8 mouse cellular contexts compared by ENCODE assay signal in genomic region chr9:80067221-80068027, GRCm38 (mm10). TPM values are rescaled to one million over a fixed set of nuclear protein-coding genes. Genes with fewer than 3 reads are reported as not detected.
DNase-seq lines count a peak whose midpoint lies in the region; ATAC-seq and TF ChIP-seq lines count a peak whose summit lies in the region.

No protein-coding gene starts in this region.

- H3K4me2 ChIP-seq in forebrain, embryonic 14.5 days (ENCODE audit: low read length): peak overlapping the region; percentile 54
- peak overlapping the region; percentile 69 for H3K4me2 ChIP-seq in neural tube, embryonic 13.5 days
- peak overlapping the region; percentile 68 for H3K4me2 ChIP-seq in stomach, postnatal 0 days (replicated peaks; ENCODE audit: low read depth)

- DNase-seq in cerebellum, adult 11 months: peak; percentile 52
- peak; percentile 73 for DNase-seq in forebrain, embryonic 14.5 days (ENCODE audit: low spot score)
- DNase-seq in heart, postnatal 14 days: peak; percentile 74 to 77
- DNase-seq in layer of hippocampus, adult 11-12 months (ENCODE audit: low spot score): peak; percentile 60
- peak; percentile 50 to 67 for DNase-seq in lung, adult 18-20 months
- DNase-seq in stomach, postnatal 0 days (ENCODE audit: low spot score): peak; percentile 75

- H3K36me3 ChIP-seq in E14TG2a.4 (ENCODE audit: insufficient read depth, low read length): no peaks in the 10 kb centered on the region
- no peaks in the 10 kb centered on the region for H3K36me3 ChIP-seq in forebrain, embryonic 14.5 days (ENCODE audit: control insufficient read depth, insufficient read depth, low read length)
- H3K36me3 ChIP-seq in neural tube, embryonic 13.5 days: no peaks in the 10 kb centered on the region
- H3K36me3 ChIP-seq in stomach, postnatal 0 days (ENCODE audit: control insufficient read depth, insufficient read depth, low read length): no peaks in the 10 kb centered on the region

- peaks cover 32% of the 10 kb centered on the region for H3K4me1 ChIP-seq in E14TG2a.4 (replicated peaks; ENCODE audit: low read depth, low read length)
- H3K4me1 ChIP-seq in forebrain, embryonic 14.5 days (ENCODE audit: control insufficient read depth, insufficient read depth, low read length): peaks cover 11% of the 10 kb centered on the region
- peaks cover 32% of the 10 kb centered on the region for H3K4me1 ChIP-seq in neural tube, embryonic 13.5 days (replicated peaks)
- H3K4me1 ChIP-seq in stomach, postnatal 0 days (replicated peaks; ENCODE audit: control insufficient read depth, insufficient read depth): no peaks in the 10 kb centered on the region; the same call in 1 of the 2 replicates

- WGBS in forebrain, embryonic 14.5 days: under 1% methylated on average over 85 of the region's 93 CpGs
- WGBS in neural tube, embryonic 13.5 days: under 1% methylated on average over 90 of the region's 93 CpGs
- under 1% methylated on average over 66 of the region's 93 CpGs for WGBS in stomach, postnatal 0 days

- TF ChIP-seq CTCF in E14TG2a.4 (conservative IDR thresholded peaks at IDR 0.05; ENCODE audit: low read length): no peak
- TF ChIP-seq CTCF in stomach, postnatal 0 days (IDR thresholded peaks at IDR 0.05; ENCODE audit: low read depth): no peak

- peak overlapping the region; percentile 100 for H3K27ac ChIP-seq in forebrain, embryonic 14.5 days (ENCODE audit: low read depth, low read length)
- H3K27ac ChIP-seq in neural tube, embryonic 13.5 days (replicated peaks): peak overlapping the region; percentile 100
- H3K27ac ChIP-seq in stomach, postnatal 0 days (replicated peaks): peak overlapping the region; percentile 99

- peaks cover 29% of the 10 kb centered on the region for H3K9me3 ChIP-seq in E14TG2a.4 (ENCODE audit: low read length)
- H3K9me3 ChIP-seq in forebrain, embryonic 14.5 days (replicated peaks; ENCODE audit: control insufficient read depth, low read length): no peaks in the 10 kb centered on the region
- no peaks in the 10 kb centered on the region for H3K9me3 ChIP-seq in neural tube, embryonic 13.5 days
- no peaks in the 10 kb centered on the region for H3K9me3 ChIP-seq in stomach, postnatal 0 days (ENCODE audit: control insufficient read depth, low read length)

- peak overlapping the region; percentile 88 for H3K4me3 ChIP-seq in E14TG2a.4 (replicated peaks; ENCODE audit: low read length)
- peak overlapping the region; percentile 86 for H3K4me3 ChIP-seq in forebrain, embryonic 14.5 days (ENCODE audit: low read depth, low read length)
- H3K4me3 ChIP-seq in neural tube, embryonic 13.5 days: peak overlapping the region; percentile 88
- H3K4me3 ChIP-seq in stomach, postnatal 0 days (ENCODE audit: low read depth, low read length): peak overlapping the region; percentile 97

- no peak for TF ChIP-seq EP300 in stomach, postnatal 0 days (optimal IDR thresholded peaks at IDR 0.05)

- peak overlapping the region; percentile 99 for H3K9ac ChIP-seq in forebrain, embryonic 14.5 days (ENCODE audit: low read length)
- H3K9ac ChIP-seq in neural tube, embryonic 13.5 days: peak overlapping the region; percentile 100
- peak overlapping the region; percentile 100 for H3K9ac ChIP-seq in stomach, postnatal 0 days (ENCODE audit: low read length)

- H3K27me3 ChIP-seq in E14TG2a.4 (ENCODE audit: insufficient read depth, low read length): no peaks in the 10 kb centered on the region
- H3K27me3 ChIP-seq in forebrain, embryonic 14.5 days (replicated peaks; ENCODE audit: control insufficient read depth, insufficient read depth, low read length): no peaks in the 10 kb centered on the region
- no peaks in the 10 kb centered on the region for H3K27me3 ChIP-seq in neural tube, embryonic 13.5 days
- H3K27me3 ChIP-seq in stomach, postnatal 0 days (ENCODE audit: control insufficient read depth, insufficient read depth, low read length): no peaks in the 10 kb centered on the region

- peak; percentile 84 for ATAC-seq in forebrain, embryonic 14.5 days
- peak; percentile 87 for ATAC-seq in neural tube, embryonic 13.5 days (ENCODE audit: low read depth)
- peak; percentile 84 for ATAC-seq in stomach, postnatal 0 days (ENCODE audit: low FRiP score, low TSS enrichment)

- intact Hi-C loops in heart, postnatal 14 days (cut with DNase I): loop anchor here (5.0 kb wide), 1 partner anchor 100 kb away; the partner anchor contains the start of gene Myo6

RNA-seq across cellular contexts. Expression of gene Senp6, which starts 0.7 kb away (rescaled TPM):
- polyA plus RNA-seq in forebrain, embryonic 14.5 days (2014; fragmentation: Nextera tagmentation; extraction: Ambion mirVana): 60.0 and 64.4 TPM in 2 replicates
- total RNA-seq in heart, postnatal 14 days (2021): 10 to 100 TPM; 70.6 to 72.0 TPM
- 60.6 and 69.5 TPM in 2 replicates for polyA plus RNA-seq in neural tube, embryonic 13.5 days (2015; fragmentation: Nextera tagmentation; extraction: Ambion mirVana)
- polyA plus RNA-seq in stomach, postnatal 0 days (2015; fragmentation: Nextera tagmentation; extraction: Ambion mirVana): 30.2 and 31.2 TPM in 2 replicates

RNA-seq across cellular contexts. Expression of gene Filip1, which starts 54.8 kb away (rescaled TPM):
- polyA plus RNA-seq in forebrain, embryonic 14.5 days (2014; fragmentation: Nextera tagmentation; extraction: Ambion mirVana): 2.5 and 2.9 TPM in 2 replicates
- 100 to 1,000 TPM; 117 to 120 TPM for total RNA-seq in heart, postnatal 14 days (2021)
- polyA plus RNA-seq in neural tube, embryonic 13.5 days (2015; fragmentation: Nextera tagmentation; extraction: Ambion mirVana): 2.4 and 3.2 TPM in 2 replicates
- polyA plus RNA-seq in stomach, postnatal 0 days (2015; fragmentation: Nextera tagmentation; extraction: Ambion mirVana): 7.4 and 9.6 TPM in 2 replicates

Comparison
In these comparisons a context has a peak if more than half of its experiments do, and no peak if none do; other contexts are left out.
1. Peak in every context shown above with its lines: DNase-seq, ATAC-seq, H3K4me3 ChIP-seq and H3K27ac ChIP-seq.